Mouse (Mus musculus): Measurements from ENCODE around the gene Timm8a1.
"Not testable (repeated sequence)": the region's sequence is repeated elsewhere in the genome, so short reads cannot be mapped to it uniquely, and the experiment has no call there.

Gene Timm8a1

GRCm38 (mm10) chrX:134541145-134541954 is at the start of gene Timm8a1:
Gene Timm8a1, minus strand, starts transcription at chrX:134541865.
- DNase-seq (ENCODE audit: low spot score) = peak; percentile 22

GRCm38 (mm10) chrX:134589836-134590235 is 48.2 kb upstream of the Timm8a1 start:
- no peak for DNase-seq (ENCODE audit: low spot score)

- DNase-seq (ENCODE audit: low spot score) = no peak
These were observed 47.3 kb upstream of the Timm8a1 start for GRCm38 (mm10) chrX:134588997-134589396.

GRCm38 (mm10) chrX:134588261-134588660 is 46.6 kb upstream of the Timm8a1 start:
- DNase-seq (ENCODE audit: low spot score) = no peak

GRCm38 (mm10) chrX:134586447-134586846 is 44.8 kb upstream of the Timm8a1 start:
- DNase-seq (ENCODE audit: low spot score) = no peak

- peak; percentile 77 for DNase-seq (ENCODE audit: low spot score)
These were observed 43.7 kb upstream of the Timm8a1 start, which contains the start of gene Rpl36a for GRCm38 (mm10) chrX:134585103-134586002. Gene Rpl36a, plus strand, starts transcription at chrX:134585654.

GRCm38 (mm10) chrX:134582888-134583669 is 41.4 kb upstream of the Timm8a1 start, which contains the start of gene Btk:
Gene Btk, minus strand, starts transcription at chrX:134583570.
- no peak for DNase-seq (ENCODE audit: low spot score)

GRCm38 (mm10) chrX:134582270-134582669 is 40.6 kb upstream of the Timm8a1 start:
- no peak for DNase-seq (ENCODE audit: low spot score)

- DNase-seq (ENCODE audit: low spot score) = no peak
These were observed 39.1 kb upstream of the Timm8a1 start for GRCm38 (mm10) chrX:134580528-134581305.

GRCm38 (mm10) chrX:134577896-134578295 is 36.2 kb upstream of the Timm8a1 start:
- DNase-seq (ENCODE audit: low spot score) = no peak

- DNase-seq (ENCODE audit: low spot score) = no peak
These were observed 25.0 kb upstream of the Timm8a1 start for GRCm38 (mm10) chrX:134566536-134567222.

GRCm38 (mm10) chrX:134564326-134564725 is 22.7 kb upstream of the Timm8a1 start:
- no peak for DNase-seq (ENCODE audit: low spot score)

- no peak for DNase-seq (ENCODE audit: low spot score)
These were observed 12.8 kb upstream of the Timm8a1 start for GRCm38 (mm10) chrX:134554425-134554824.

GRCm38 (mm10) chrX:134553326-134553725 is 11.7 kb upstream of the Timm8a1 start:
- no peak for DNase-seq (ENCODE audit: low spot score)

- DNase-seq (ENCODE audit: low spot score) = no peak
These were observed 9.2 kb upstream of the Timm8a1 start for GRCm38 (mm10) chrX:134550903-134551302.

GRCm38 (mm10) chrX:134547330-134547729 is 5.7 kb upstream of the Timm8a1 start:
- no peak for DNase-seq (ENCODE audit: low spot score)

- DNase-seq (ENCODE audit: low spot score) = no peak
These were observed 267 bp upstream of the Timm8a1 start for GRCm38 (mm10) chrX:134541955-134542308.

GRCm38 (mm10) chrX:134540414-134541135 is 1.1 kb downstream of the Timm8a1 start:
- DNase-seq (ENCODE audit: low spot score) = no peak

- not testable (repeated sequence) for DNase-seq (ENCODE audit: low spot score)
These were observed 1.9 kb downstream of the Timm8a1 start for GRCm38 (mm10) chrX:134539795-134540194.

- DNase-seq (ENCODE audit: low spot score) = no peak
These were observed 8.3 kb downstream of the Timm8a1 start for GRCm38 (mm10) chrX:134533346-134533745.

All from ovary, postnatal 10 days (tissue).